Mouse (Mus musculus): Measurements from ENCODE around the gene Tbl1xr1.
A peak's percentile ranks its signal among the peaks of the same experiment; 100 is the strongest.

Tbl1xr1 gene

DNA sequence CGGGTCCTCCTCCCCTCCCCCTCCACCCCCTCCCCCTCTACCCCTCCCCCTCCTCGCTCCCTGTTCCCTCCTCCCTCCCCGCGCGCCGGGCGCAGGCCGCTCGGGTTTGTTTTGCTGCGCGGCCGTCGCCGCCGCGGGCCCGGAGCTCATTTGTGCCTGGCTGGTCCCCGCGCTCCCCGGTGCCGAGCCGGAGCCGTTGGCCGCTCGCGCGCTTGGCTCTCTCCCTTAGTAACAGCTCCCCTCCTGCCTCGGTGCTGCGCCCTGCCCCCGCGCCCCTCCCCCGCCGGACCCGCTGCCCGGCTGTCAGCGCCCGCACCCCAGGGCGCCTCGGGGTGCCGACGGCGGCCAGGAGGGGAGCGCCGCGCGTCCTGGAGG is at the start of gene Tbl1xr1:
Gene Tbl1xr1, plus strand, starts transcription at position 92 of the 375 bp plus-strand sequence.
- DNase-seq (ENCODE audit: low read depth, low spot score), result peak; percentile 80

DNA sequence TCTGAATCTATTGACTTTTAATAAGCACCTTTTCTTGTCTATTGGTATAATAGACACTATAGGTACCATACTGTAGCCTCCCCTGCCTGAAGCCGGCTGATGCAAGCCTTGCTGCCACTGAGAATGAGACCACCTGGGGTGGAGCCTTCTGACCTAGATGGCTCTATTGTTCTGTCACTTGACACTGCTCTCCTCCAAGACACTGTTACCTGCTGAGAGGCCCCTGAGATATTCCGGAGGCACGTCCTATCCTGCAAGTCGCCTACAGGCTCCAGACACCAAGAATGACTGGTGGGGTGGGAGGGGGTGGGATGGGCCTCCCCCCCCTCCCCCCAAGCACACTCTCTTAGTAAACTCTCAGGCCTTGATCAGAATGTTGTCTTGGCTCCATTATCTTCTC is 38.4 kb upstream of the Tbl1xr1 start:
- DNase-seq (ENCODE audit: low read depth, low spot score), result no peak

DNA sequence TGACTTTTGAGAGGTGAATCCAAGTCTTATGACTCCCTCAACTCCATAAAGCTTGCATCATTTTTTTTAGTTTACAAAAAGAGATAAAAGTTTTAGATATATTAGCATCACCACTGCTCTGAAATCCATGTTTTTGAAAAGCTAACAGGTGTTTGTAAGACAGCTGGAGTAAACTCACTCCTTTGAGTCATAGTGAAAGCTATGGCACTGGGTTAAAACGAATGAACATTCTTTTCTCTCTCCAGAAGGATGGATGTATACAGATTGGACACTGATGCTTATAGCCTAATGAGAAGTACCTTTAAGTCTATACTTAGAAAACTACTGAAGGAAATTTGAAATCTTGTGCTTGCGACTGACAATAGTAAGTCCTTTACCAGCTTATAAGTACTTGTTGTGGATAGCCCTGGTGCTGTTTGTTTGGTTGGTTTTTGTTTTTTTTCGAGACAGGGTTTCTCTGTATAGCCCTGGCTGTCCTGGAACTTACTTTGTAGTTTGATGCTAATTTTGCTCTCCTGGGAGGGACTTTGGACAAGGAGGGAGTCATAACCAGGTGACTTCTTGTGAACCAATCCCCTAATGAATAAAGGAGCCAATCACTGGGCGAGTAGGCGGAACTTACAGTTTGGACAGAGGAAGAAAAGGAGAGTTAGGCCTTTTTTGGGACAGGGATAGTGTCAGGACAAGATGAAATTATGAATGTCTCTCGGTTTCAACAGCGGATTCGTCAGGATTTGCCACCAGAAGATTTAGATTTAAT is 37.2 kb upstream of the Tbl1xr1 start:
- no peak for DNase-seq (ENCODE audit: low read depth, low spot score)

DNA sequence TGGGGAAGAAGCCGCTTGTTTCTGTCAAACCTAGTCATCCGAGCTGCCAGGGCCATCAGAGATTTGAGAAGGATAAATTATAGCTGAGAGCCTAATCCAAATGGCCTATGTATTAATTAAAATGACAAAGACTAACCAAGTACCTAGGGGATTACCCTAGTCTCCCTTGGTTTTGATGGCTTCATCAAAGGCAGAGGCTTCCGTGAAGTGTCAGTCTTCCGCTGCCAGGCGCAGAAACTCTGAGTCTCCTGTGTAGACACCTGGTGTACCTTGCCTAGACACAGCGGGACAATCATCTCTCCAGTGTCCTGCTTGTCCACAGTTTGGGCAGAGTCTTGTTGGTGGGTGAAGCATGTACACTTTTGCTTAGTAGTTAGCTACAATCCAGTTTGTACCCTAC is 35.8 kb upstream of the Tbl1xr1 start:
- no peak for DNase-seq (ENCODE audit: low read depth, low spot score)

DNA sequence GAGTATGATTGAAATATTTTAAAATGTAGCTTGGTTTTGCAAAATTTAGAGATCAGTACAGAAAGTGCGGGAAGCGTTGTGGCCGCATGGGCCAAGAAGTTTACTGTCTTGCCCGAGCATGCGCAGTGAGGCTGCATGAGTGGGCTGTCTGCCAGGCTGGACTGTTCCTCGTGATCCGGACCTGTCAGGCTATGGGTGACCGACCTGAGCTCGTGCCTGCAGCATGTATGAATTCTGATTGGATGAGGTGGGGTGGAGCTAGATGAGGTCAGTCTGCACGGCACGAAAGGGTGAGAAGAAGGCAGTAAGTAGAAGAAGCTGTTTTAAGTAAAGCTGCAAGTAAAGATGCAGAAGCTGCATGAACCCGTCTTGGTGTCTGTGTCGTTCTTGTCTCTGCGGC is 29.2 kb upstream of the Tbl1xr1 start:
- DNase-seq (ENCODE audit: low read depth, low spot score), result no peak

DNA sequence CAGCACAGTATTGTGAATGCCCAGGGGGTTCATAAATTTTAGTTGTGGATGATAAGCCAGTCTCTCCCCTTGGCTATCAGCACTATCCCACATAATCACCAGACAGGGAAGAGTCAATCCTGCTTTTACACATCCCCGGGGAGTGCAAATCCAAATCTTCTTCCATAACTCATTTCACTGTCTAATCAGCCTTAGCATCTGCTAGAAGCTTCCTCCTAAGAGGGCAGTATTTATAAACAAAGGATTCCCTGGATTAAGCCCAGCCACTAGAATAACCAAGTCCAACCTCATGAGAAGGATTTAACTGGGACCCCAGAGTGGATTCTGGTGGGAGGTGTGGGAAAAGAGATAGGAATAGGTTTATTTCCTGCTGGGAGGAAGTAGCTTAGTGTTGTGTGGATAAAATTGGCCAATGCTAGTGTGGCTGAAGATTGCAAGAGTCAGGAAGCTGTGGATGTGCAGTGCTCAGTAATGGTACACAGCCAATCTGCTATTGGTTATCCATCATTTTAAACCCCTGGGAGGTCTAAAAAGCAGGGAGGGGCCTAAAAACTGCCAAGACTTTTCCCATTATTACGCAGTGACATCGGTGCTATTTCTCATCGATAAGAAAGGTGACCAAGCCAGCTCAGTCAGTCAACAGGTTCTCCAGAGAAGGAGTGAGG is 19.7 kb upstream of the Tbl1xr1 start:
- no peak for DNase-seq (ENCODE audit: low read depth, low spot score)

DNA sequence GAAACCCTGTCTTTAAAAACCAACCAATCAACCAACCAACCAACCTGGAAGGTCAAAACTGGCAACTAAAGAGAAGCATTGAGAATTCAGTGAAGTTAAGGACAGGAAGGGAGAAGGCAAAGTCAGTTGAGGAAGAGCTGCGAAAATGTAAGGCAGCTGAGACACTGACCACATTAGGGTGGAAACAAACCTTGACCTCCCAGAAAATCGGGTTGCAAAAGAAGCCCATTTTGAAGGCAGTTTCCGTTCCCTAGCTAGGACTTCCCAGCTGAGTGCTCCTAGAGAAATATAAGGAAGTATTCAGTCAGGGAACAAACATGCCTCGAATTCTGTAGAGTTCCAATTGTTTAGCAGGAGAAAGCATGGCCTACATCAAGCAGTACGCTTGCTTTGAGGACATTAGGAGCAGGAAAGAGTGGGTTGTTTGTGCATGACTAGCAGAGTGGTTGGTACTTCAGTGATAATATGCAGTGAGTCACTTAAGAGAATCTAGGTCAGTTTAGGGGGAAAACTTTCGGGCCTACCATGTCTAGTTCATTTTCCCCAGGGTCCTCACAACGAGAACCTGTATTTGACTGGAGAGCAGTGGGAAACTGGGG is 18.1 kb upstream of the Tbl1xr1 start:
- no peak for DNase-seq (ENCODE audit: low read depth, low spot score)

DNA sequence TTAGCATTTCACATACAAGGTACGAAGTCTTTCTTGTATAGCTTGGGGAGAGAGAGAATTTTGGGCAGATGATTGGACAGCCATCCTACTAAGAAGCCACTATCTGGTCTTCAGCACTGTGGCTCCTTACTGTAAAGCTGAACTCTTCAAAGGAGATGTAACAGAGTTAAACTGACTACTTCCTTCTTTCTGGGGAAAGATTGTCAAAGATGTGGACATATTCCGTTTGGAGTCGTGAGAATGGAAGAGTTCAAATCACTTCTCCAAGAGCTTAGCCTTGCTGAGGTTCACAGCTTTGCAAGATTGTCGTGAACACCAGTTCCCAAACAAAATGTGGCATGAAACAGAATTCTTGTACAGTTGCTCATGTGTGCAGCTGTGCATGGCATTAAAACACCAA is 15.3 kb upstream of the Tbl1xr1 start:
- DNase-seq (ENCODE audit: low read depth, low spot score), result no peak

DNA sequence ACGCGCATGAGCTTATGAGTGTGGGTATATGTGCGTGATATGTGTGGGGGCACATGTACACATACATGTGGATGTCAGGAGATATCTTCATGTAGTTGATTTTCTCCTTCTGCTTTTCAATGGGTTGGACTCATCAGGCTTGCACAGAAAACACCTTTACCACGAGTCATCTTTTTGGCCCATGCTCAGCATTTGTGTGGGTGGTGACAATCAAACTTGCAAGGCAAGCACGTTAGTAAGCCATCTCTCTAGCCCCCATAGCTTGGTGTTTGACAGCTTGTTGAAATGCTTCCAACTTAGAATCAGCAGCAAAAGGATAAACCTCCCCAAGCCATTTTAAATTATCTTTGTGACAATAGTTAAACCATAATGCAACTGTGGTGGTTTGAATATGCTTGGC is 7.8 kb upstream of the Tbl1xr1 start:
- no peak for DNase-seq (ENCODE audit: low read depth, low spot score)

DNA sequence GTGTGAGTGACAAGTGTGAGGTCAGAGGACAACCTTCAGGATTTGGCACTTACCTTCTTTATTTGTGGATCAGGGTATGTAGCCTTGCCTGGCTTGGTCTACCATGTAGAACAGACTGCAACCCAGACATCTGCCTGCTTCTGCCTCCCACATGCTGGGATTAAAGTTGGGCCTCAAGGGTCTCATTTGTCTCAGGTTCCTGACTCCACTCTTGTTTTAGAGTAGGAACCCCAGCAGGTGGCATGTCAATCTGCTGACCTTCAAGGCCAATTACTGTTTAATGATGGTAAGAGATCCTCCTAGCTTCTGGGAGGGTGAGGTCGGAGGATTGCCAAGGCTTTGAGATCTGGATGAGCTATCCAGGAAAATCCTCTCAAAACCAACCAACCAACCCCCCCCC is 2.5 kb upstream of the Tbl1xr1 start:
- no peak for DNase-seq (ENCODE audit: low read depth, low spot score)

DNA sequence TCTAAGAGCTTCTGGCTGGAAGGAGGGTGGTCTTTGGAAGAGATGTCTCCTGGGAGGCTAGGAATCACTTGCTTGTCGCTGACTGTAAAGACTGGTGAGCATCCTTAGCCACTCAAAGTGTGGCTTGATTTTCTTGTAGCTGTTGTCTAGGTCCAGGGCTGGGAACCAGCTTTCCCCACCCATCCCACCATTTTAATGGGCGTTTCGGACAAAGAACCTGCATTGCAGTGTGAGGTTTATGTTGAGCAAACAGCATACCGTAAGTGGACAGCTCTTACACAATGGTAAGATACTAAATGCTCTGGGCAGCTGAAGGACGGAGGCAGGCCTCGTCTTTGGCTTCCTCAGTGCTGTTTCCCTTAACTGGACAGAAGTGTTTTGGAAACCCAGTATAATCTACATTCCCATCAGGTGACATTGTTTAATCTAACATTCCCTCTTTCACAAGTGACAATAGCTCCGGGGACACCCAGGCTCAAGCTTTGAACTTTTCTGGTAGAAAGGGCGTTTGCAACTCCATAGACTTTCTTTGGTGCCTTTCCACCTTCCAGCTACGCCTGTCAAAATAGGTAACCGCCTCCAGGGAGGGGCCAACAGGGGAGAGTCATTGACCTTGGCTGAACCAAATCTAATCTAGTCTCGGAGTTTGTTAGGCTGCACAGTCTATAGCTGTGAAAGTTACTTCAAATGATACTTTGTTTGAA is 1.7 kb upstream of the Tbl1xr1 start:
- DNase-seq (ENCODE audit: low read depth, low spot score), result no peak

DNA sequence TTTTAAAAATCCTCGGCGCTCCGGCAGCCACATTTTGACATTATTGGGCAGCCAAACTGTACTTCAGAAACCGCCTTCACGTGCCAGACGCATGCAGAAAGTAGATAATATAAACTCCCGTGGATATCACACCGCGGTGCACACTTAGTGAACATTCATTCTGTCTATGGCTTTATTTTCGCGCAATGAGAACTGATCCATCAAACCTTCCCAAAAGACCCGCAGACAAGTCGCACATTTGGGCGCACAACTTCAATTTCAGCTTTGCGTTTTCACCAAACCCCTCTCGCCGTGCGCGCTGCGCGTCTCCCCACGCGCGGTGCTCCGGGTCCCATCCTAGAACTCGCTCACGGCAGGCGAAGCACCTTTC is 950 bp upstream of the Tbl1xr1 start:
- DNase-seq (ENCODE audit: low read depth, low spot score), result no peak

DNA sequence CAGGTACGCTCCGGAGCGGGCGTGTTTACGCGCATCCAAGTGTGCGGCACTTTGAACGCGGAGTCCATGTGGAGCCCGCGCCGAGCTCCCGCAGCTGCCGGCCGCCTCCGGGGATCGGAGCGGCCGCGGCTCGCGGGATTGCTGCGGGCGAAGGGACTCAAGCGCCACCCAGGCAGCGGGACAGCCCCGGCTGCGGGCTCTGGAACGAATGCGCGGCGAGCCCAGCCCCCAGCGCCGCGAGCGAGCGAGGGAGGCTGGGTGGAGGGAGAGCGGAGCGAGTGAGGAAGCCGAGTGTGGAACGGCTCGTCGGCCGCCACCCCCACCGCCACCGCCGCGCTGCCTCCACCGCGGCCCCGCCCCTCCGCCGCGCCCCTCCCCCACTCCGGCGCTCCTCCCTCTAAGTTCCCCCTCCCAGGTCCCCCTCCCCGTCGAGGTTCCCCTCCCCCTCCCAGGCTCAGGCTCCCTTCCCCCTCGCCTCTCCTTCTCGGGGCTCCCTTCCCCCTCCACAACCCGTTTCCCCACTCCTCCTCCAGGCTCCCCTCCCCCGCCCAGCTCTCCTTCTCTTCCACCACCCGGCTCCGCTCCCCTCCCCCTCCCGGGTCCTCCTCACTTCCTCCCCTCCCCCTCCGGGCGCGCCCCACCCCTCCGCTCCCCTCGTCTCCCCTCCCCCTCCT is 428 bp upstream of the Tbl1xr1 start:
- DNase-seq (ENCODE audit: low read depth, low spot score), result peak; percentile 58

DNA sequence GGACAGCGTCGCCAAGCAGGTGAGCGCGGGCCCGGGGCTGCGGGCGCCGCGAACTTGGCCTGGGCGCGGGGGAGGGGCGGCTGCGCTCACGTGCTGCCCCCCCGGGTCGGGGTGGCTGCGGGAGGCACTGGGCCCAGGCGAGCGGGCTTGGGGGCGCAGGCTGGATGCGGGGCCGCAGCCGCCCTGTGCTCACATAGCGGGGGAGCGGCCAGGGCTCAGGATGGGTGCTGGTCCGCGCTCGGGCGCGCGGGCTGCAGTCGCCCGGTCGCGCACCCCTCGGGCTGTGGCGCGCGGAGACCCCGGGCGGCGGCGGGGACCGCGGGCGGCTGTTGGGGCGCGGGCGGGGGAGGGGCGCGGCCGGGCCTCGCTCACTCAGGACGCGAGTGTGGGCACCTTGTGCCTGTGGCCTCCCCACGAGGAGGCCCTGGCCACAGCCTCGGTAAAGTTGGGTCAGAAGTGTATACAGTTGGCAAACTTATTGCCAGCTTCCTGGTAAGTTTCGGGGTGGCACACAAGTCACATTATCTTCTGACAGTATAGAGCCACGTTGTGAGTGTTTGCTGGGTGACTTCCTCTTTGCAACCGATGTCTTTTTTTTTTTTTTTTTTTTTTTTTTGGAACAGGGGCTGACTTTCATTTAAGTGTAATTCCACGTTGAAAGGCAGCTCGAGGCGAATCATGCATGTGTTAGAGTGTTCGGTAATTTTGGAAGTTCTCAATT is 644 bp downstream of the Tbl1xr1 start:
- no peak for DNase-seq (ENCODE audit: low read depth, low spot score)

DNA sequence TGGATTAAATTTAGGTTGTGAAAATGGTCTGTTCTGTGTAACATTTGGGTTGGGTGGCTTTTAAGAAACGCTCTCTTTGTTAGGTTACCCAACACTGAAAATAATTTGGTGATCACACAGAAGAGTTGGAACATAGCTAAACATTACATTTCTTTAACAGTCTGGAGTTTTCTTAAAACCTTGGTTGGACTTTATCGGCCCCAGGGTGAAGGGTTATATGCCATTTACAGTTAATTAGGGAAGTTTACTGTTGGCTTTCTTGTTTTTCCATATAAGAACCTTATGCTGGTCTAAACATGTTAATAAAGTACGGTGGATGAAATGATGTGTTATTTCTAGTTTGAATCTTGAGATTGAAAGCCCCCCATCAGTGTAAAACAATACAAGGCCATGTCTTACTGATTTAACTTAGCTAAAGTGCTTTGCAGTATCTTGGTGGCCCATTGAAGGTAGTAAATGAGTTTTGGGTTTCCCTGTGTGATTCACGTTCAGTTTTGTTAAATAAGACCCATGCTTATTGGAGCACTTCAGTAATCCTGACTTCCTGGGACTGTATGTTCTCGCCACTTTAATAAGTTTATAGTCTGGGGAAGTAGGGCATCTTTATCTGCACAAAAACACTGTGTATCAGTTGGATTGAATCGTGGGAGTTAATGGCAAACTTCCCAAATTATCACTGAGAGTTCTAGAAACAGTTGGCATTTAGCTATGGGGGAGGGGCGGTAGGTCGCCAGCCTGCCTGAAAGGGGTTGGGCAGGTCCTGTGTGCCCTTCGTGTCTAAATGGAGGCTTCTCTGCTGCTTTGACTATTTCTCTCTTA is 1.4 kb downstream of the Tbl1xr1 start:
- DNase-seq (ENCODE audit: low read depth, low spot score), result no peak

DNA sequence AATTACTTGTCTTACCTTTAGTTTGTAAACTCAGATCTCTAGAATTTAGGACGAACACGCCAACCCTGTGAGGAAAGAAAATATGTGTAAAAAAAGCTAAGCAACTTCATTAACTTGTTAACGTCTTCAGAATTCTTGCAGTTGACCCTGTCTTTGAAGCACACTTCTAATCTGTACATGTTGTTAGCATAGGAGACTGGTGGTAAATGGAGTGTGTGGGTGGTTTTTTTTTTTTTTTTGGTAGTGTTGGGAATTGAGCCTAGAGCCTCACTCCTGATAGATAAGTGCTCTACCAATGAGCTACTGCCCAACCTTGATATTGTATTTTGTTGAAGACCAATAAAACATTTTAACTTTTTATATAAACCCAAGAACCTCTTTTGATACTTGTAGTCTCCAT is 2.1 kb downstream of the Tbl1xr1 start:
- DNase-seq (ENCODE audit: low read depth, low spot score), result no peak

DNA sequence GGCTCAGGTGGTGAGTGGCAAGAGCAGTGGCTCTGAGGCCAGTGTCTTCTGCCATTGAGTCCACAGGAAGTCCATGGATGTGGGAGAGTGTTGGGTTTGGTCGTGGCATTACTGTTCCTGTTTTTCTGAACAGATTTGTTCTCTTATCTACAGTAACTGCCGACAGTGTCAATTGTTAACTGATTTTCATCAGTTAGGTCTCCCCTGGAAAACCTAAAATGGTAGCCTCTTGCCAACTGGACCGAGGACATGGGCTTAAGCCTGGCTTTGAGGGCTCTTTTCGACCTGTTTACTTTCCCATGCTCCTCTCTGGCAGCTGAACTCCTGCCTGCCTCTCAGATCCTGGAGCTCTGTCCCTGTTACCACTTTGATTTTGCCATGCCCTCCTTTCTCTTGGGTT is 5.4 kb downstream of the Tbl1xr1 start:
- no peak for DNase-seq (ENCODE audit: low read depth, low spot score)

DNA sequence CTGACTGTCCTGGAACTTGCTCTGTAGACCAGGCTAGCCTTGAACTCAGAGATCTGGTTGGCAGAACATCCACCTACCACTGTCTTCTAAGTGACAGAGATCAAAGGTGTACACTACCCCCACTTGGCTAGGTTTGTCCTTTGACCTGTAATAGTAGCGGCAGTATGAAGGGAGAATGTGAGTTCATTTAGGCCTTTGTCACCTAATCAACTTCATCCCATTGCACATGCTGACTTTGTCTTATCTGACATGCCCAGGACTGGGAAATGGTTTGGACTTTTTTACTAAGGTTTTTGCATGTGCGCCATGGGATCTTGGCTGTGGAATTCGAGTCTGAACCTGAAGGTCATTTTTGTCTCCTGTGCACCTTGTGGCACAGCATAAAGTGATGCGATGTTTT is 6.4 kb downstream of the Tbl1xr1 start:
- DNase-seq (ENCODE audit: low read depth, low spot score), result no peak

DNA sequence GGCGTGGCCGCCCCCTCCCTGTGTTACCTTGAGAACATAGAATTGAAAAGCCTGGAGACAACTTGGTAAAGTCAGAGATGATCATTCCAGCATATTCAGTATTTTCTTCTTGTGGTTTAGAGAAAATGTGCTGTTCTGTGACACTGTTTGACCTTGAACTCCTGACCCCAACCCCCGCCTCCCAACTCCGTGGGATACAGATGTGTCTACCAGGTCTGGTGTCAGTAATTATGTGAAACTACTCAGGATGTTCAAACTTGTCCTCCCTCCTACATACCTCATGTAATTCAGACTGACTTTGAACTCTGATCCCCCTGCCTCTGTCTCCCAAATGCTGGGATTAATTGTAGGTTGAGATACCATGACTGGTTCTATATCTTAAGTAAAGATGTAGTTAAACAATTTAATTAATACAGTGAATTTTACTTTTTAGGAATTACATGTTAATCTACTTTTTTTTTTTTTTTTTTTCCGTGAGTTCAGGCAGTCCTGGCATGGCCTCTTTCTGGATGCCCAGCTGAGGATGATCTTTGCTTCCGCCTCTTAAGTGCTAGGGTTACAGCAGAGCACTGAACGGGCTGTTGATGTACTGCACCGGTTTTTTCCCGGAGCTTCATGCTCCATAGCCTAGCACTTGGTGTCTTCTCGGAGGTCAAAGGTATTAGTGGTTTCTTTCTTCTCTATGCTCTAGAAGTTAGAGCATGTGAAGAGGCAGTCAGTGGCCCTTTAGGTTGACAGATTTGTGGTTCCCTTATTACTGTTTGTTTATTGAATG is 8.0 kb downstream of the Tbl1xr1 start:
- DNase-seq (ENCODE audit: low read depth, low spot score), result no peak

DNA sequence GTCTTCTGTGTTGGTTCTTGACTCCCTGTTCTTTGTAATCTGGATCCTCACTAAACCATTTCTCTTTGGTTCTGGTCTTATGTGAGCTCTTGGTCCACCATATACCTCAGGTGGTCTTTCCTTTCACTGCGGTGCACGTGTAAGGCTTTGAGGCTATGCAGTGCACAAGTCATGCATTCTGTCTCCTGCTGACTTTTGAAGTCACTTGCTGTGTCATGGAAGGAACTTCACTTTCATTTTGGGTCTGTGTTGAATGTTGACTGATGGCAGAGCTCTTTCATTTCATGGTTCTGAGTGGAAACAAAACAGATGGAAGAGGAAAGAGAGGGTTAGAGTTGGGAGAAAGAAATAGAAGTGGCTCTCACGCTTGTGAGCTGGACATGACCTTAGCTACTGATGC is 13.4 kb downstream of the Tbl1xr1 start:
- no peak for DNase-seq (ENCODE audit: low read depth, low spot score)

Measured in retina, adult 2 months (tissue).